Mouse (Mus musculus) natural killer cell, adult 2 months (primary cell): ENCODE data around the gene Prss37.

Source experiments
- DNase-seq, 2 experiments: peaks; one replicate each; pipeline ENCODE4 v3.0.0; 2022; ENCODE audit warnings: low spot score in 2 of 2

Prss37 gene

GRCm38 (mm10) chr6:40519408-40519807 lies at the start of gene Prss37:
Gene Prss37 (minus strand): TSS chr6:40519508.
- no peak for DNase-seq

- no peak for DNase-seq
Observed at GRCm38 (mm10) chr6:40554950-40555349, 35.6 kb upstream of the Prss37 start, which contains the start of gene Olfr461. Gene Olfr461 (minus strand): TSS chr6:40555050.

- no peak for DNase-seq
Observed at GRCm38 (mm10) chr6:40544690-40545089, 25.4 kb upstream of the Prss37 start.

GRCm38 (mm10) chr6:40493229-40493628 lies 26.1 kb downstream of the Prss37 start, which contains the start of gene Tas2r108:
Gene Tas2r108 (plus strand): TSS chr6:40493529.
- DNase-seq = no peak

- DNase-seq = no peak
Observed at GRCm38 (mm10) chr6:40490933-40491332, 28.4 kb downstream of the Prss37 start, which contains the start of gene Tas2r137. Gene Tas2r137 (plus strand): TSS chr6:40491233.

- DNase-seq = no peak
Observed at GRCm38 (mm10) chr6:40482318-40482717, 37.0 kb downstream of the Prss37 start.

- DNase-seq = no peak
Observed at GRCm38 (mm10) chr6:40479705-40480104, 39.6 kb downstream of the Prss37 start.

- DNase-seq = peak in 1 of 2 experiments; percentile 18
Observed at GRCm38 (mm10) chr6:40476132-40476531, 43.2 kb downstream of the Prss37 start.

GRCm38 (mm10) chr6:40471720-40472010 lies 47.6 kb downstream of the Prss37 start:
- DNase-seq = no peak

GRCm38 (mm10) chr6:40470916-40471719 lies 48.2 kb downstream of the Prss37 start, which contains the start of gene Ssbp1:
Gene Ssbp1 (plus strand): TSS chr6:40471352.
- DNase-seq = peak; percentile 91 to 93

- no peak for DNase-seq
Observed at GRCm38 (mm10) chr6:40465710-40466109, 53.6 kb downstream of the Prss37 start.
